Mouse (Mus musculus) cortical plate, adult 2 months (tissue): Measurements from ENCODE around the gene Leng8.

Source experiments
- CTCF ChIP-seq: fragments of 200-500 bp; IDR thresholded peaks from 2 replicates; pipeline ENCODE4 v1.5.1; 2011; ENCODE audit warnings: mild to moderate bottlenecking, control low read depth, low read length; ENCODE audit not compliant: insufficient read depth; ENCODE audit errors: extremely low read depth
- POLR2A ChIP-seq: fragments of 200-500 bp; IDR thresholded peaks from 2 replicates; pipeline ENCODE4 v1.6.1; 2011; ENCODE audit warnings: mild to moderate bottlenecking, low read length, control low read depth; ENCODE audit not compliant: insufficient read depth; ENCODE audit errors: extremely low read depth

DNA sequence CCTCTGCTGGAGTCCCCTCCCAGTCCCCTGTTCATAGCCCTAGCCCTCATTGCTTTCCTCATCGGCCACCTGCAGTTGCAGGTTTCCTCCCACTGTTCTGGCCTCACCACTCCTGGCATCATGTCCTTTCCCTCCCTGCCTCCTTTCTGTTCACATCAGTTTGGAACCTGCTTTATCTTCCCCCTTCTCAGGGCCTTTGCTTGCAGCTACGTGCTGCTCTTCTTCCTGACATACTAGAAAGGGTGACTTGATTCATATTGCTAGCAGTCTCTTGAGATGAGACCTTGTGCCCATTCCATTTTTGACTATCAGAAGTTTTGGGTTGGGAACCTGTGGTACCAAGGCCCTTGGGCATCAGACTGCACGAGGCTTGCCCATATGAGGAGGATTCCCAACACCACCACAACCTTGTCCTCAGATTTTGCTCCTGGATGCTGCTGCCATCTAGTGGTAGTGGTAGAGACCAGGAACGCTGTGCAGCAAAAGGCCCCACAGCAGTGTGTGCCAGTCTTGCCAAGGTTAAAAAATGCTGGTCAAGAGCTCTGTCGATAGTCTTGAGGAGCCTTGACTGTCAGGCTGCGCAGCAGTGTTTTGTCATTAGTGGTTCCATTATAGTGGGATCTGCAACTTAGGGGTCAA is 8.8 kb downstream of the Leng8 start:
- TF ChIP-seq POLR2A (no peak), CTCF (peak; percentile 75)
